In the genomic region with DNA sequence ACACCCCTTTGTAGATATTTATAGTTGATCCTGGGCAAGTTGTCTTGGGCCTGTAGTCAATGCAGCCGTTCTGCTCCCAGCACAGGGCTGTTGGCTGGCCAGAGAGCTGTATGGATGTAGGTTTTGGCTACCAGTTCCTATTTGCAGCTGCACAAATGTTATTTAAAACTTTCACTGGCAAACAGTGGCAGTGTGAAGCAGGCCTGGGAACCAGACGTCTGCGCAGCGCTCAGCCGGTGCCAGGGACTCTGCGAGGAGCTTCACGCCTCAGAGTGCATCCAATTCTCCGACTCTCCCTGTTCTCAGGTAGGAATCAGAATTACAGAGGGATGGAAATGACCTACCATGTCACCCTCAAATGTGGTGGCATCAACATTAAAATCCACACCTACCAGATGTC, we compare ENCODE assay signal across 6 mouse cellular contexts.
"Had no signal": no experiment of that assay in that cellular context is flagged by ENCODE, and none has a peak within 500 bp of the region (broad histone marks: within the 10 kb centered on the region; RNA-seq: fewer than 3 reads in every experiment).

No protein-coding gene starts in this region.

- DNase-seq: lung, adult 18-20 months; lung, embryonic 14.5 days; lung, postnatal 10 days; lung, postnatal 4 days; midbrain, embryonic 14.5 days; right cerebral cortex, postnatal 14 days had no signal
